Mouse (Mus musculus) megakaryocyte, embryonic 14.5 days (primary cell): ENCODE data around the gene Cers3.

Experiments
- FLI1 ChIP-seq: IDR thresholded peaks from 2 replicates; pipeline ENCODE4 v1.6.1; 2012; ENCODE audit warnings: low read length, inconsistent platforms, mixed read lengths
- GATA1 ChIP-seq: IDR thresholded peaks from 3 replicates; pipeline ENCODE4 v1.6.1; 2012; ENCODE audit warnings: mixed read lengths, low read length, inconsistent platforms, borderline replicate concordance

DNA sequence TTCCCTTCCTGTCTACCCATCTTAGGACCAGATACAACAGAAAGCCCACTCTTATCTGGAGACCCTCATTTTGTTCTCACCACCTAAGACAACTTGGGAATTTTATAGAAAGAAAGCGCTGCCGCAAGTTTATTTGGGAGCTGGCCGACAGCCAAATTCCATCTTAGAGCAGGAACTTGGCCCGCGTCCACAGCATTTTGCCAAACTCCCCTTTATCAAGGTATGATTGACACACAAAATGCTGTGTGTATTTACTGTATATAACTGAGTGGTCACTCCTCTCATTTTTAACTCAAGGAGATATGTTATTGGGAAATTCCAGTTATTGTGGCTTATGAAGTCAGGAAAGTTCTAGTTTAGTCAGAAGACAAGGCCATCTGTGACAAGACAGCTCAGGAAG is 88.0 kb downstream of the Cers3 start:
- TF ChIP-seq GATA1 (no peak), FLI1 (no peak)
